Mouse (Mus musculus) liver, embryonic 14.5 days (tissue): ENCODE data around the gene A530016L24Rik. TPM values are rescaled to one million over a fixed set of nuclear protein-coding genes. Genes with fewer than 3 reads are reported as not detected.
A peak's percentile ranks its signal among the peaks of the same experiment; 100 is the strongest.

Experiments
- ATAC-seq: fragments of 200-750 bp; cut with Nextera tagmentation; 2 replicates; pipeline ENCODE4 v1.8.0; 2017; ENCODE audit warnings: moderate number of reproducible peaks, mild to moderate bottlenecking, moderate library complexity; ENCODE audit not compliant: insufficient read depth
- DNase-seq, 3 experiments: peaks; one replicate each; pipeline ENCODE4 v3.0.0-alpha.2; 2012 to 2013; ENCODE audit warnings: low read depth in 3 of 3, low spot score in 3 of 3
- H3K27ac ChIP-seq: fragments of 300-500 bp; sonication (generic); 2 replicates; pipeline ENCODE4 v1.5.1; 2014; ENCODE audit warnings: moderate library complexity, mild to moderate bottlenecking, control low read depth, inconsistent platforms
- H3K27me3 ChIP-seq: fragments of 300-500 bp; sonication (generic); 2 replicates; pipeline ENCODE4 v1.6.1; 2014; ENCODE audit warnings: mild to moderate bottlenecking, low read length, moderate library complexity; ENCODE audit not compliant: control insufficient read depth, insufficient read depth
- H3K36me3 ChIP-seq: fragments of 300-500 bp; sonication (generic); replicated peaks from 2 replicates; pipeline ENCODE4 v1.6.1; 2014; ENCODE audit warnings: low read depth; ENCODE audit not compliant: control insufficient read depth, insufficient read depth
- H3K4me1 ChIP-seq, 2 experiments: fragments of 200-500 bp in 1 of 2; fragments of 300-500 bp in 1 of 2; sonication (generic) in 1 of 2; replicated peaks; 2 replicates each; pipeline ENCODE4 v1.6.1; 2012 to 2014; ENCODE audit warnings: antibody characterized with exemption in 1 of 2, inconsistent platforms in 1 of 2, low read length in 1 of 2; ENCODE audit not compliant: control insufficient read depth in 2 of 2, insufficient read depth in 2 of 2
- H3K4me2 ChIP-seq: fragments of 300-500 bp; sonication (generic); 2 replicates; pipeline ENCODE4 v1.6.1; 2014; ENCODE audit warnings: low read depth, mild to moderate bottlenecking, control low read depth, moderate library complexity
- H3K4me3 ChIP-seq, 2 experiments: fragments of 200-500 bp in 1 of 2; fragments of 300-500 bp in 1 of 2; sonication (generic) in 1 of 2; 2 replicates each; pipeline ENCODE4 v1.5.1; 2012 to 2014; ENCODE audit warnings: low read depth in 2 of 2, low read length in 2 of 2, mild to moderate bottlenecking in 2 of 2, control low read depth in 1 of 2, inconsistent platforms in 1 of 2, moderate library complexity in 1 of 2; ENCODE audit not compliant: insufficient read depth in 1 of 2
- H3K9ac ChIP-seq: fragments of 300-500 bp; sonication (generic); replicated peaks from 2 replicates; pipeline ENCODE4 v1.6.1; 2014; ENCODE audit warnings: mild to moderate bottlenecking, control low read depth, moderate library complexity
- H3K9me3 ChIP-seq: fragments of 300-500 bp; sonication (generic); 2 replicates; pipeline ENCODE4 v1.6.1; 2016; ENCODE audit warnings: low read length, mixed read lengths; ENCODE audit not compliant: control insufficient read depth
- CTCF ChIP-seq: IDR thresholded peaks from 2 replicates; pipeline ENCODE4 v1.5.1; 2016; ENCODE audit warnings: antibody characterized with exemption, low read depth, control low read depth
- EP300 ChIP-seq: IDR thresholded peaks from 2 replicates; pipeline ENCODE4 v1.6.1; 2016; ENCODE audit warnings: antibody characterized with exemption, low read depth
- WGBS: fragments of 180-500 bp; shearing (Covaris S2); extraction: QIAGEN DNeasy Blood & Tissue Kit; methylation state at CpG from one replicate; pipeline ENCODE4 v1.1.7; 2014; ENCODE audit not compliant: insufficient replicate concordance; 5-methylcytosine and 5-hydroxymethylcytosine counted together
- polyA plus RNA-seq, 2 experiments: library from polyadenylated mRNA; depleted of rRNA in 1 of 2; stranded (reverse) in 1 of 2; unstranded in 1 of 2; fragments of >200 nt; fragmentation: Nextera tagmentation in 1 of 2; extraction: Ambion mirVana in 1 of 2; gene quantifications; 2 replicates each; pipeline versions ENCODE4 v1.2.1 to v1.2.3; 2012 to 2014

The A530016L24Rik gene
- polyA plus RNA-seq, 2 experiments: 0.02 to 0.06 TPM

DNA sequence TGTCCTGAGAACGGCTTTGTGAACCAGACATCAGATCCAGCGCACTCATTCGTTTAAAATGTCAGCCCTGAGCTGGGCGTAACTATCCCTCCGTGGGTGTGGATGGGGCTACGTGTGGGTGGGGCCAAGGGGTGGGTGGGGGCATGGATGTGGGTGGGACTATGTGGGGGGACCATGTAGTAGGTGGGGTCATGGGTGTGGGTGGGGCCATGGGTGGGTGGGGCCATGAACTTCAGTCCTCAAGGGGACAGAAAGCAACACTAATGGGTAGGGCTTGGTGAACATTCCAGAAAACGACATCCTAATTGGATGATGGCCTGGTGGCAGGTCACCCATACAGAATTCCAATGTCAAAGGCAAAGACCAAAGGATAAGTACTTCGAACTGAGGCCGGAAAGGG lies 54.7 kb downstream of the A530016L24Rik start:
- H3K9ac ChIP-seq: no peak overlapping the region
- no peaks in the 10 kb centered on the region for H3K27me3 ChIP-seq
- H3K4me1 ChIP-seq: peaks cover 0 to 2% of the 10 kb centered on the region in 2 experiments; a peak in 1 of 4 replicates
- TF ChIP-seq EP300 (no peak), CTCF (no peak)
- H3K36me3 ChIP-seq: no peaks in the 10 kb centered on the region
- 45% methylated on average over 9 of the region's 9 CpGs for WGBS
- H3K27ac ChIP-seq: no peak overlapping the region
- H3K4me2 ChIP-seq: no peak overlapping the region
- DNase-seq (no peak), ATAC-seq (no peak)
- no peaks in the 10 kb centered on the region for H3K9me3 ChIP-seq
- H3K4me3 ChIP-seq: no peak overlapping the region

DNA sequence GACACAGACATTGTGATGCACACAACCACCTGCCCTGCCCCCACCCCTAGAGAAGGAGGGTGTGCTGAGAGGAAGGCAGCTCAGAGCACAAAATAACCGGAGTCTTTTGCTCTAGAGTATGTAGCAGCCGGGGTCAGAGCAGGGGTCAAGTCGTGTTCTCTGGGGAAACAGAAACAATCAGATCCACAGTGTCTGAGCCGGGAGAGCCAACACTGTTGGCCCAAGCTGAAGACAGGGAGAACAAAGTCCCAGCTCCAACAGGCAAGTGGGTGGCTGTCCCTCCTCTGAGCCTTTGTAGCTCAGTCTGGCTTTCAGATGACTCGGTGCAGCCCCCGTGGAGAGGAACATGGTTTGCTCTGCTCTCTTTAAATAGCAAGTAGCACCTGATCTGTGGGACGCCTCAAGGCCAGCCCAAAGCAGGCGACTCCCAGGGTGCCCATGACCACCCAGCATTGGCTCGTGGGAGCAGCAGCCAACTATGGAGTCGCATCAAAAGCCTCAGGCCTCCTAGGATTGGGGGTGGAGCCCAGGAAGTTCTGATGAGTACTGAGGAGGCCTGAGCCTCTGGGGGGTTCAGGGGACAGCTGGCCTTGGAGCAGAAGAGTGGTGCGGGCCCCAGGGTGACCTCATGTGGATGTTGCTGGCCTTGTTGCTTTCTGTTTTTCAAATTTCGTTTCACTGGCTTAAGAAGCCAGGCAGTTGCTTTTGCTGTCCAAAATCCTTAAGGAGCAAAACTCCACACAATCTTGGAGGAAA lies 55.9 kb downstream of the A530016L24Rik start:
- no peak for DNase-seq
- no peak overlapping the region for H3K9ac ChIP-seq
- no peaks in the 10 kb centered on the region for H3K9me3 ChIP-seq
- no peak overlapping the region for H3K27ac ChIP-seq
- WGBS: 39% methylated on average over 12 of the region's 12 CpGs
- H3K36me3 ChIP-seq: no peaks in the 10 kb centered on the region
- no peak overlapping the region for H3K4me3 ChIP-seq
- TF ChIP-seq EP300 (no peak), CTCF (no peak)
- ATAC-seq: no peak
- H3K4me2 ChIP-seq: no peak overlapping the region
- peaks cover 0 to 2% of the 10 kb centered on the region in 2 experiments; a peak in 1 of 4 replicates for H3K4me1 ChIP-seq
- no peaks in the 10 kb centered on the region for H3K27me3 ChIP-seq

DNA sequence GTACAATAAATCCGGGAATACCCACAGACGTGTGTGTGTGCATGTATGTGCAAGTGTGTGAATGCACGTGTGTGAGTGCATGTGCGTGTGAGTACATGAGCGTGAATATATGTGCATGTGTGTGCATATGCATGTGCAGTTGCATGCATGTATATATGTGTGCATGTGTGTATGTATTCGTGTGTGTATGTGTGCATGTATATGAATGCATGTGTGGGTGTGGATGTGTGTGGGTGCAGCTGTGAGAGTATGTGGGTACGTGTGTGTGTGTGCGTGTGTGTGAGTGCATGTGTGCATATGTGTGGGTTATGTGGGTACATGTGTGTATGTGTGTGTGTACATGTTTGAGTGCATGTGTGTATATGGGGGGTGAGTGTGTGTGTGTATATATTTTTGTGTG lies 56.9 kb downstream of the A530016L24Rik start:
- ATAC-seq (no peak), DNase-seq (no peak)
- H3K4me1 ChIP-seq: peaks cover 0 to 2% of the 10 kb centered on the region in 2 experiments; a peak in 1 of 4 replicates
- H3K27me3 ChIP-seq: no peaks in the 10 kb centered on the region
- no peak overlapping the region for H3K27ac ChIP-seq
- H3K36me3 ChIP-seq: no peaks in the 10 kb centered on the region
- H3K4me3 ChIP-seq: no peak overlapping the region
- TF ChIP-seq EP300 (no peak), CTCF (no peak)
- no peaks in the 10 kb centered on the region for H3K9me3 ChIP-seq
- H3K9ac ChIP-seq: no peak overlapping the region
- no peak overlapping the region for H3K4me2 ChIP-seq
- 69% methylated on average over 8 of the region's 8 CpGs for WGBS

DNA sequence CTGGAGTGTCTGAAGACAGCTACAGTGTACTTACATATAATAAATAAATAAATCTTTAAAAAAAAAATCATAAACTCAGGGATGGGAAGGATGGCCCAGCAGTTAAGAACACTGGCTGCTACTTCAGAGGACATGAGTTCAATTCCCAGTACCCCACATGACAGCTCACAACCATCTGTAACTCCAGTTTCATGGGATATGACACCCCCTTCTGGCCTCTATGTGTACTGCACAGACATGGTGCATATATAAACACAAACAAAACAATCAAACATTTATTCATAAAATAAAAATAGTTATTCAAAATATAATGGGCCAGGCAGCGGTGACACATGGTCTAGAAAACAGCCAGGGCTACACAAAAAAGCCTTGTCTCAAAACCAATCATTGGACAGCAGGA lies 60.0 kb downstream of the A530016L24Rik start:
- Histone ChIP-seq H3K36me3 (no peaks in the 10 kb centered on the region), H3K4me1 (no peaks in the 10 kb centered on the region), H3K4me3 (no peak overlapping the region), H3K9me3 (no peaks in the 10 kb centered on the region), H3K27me3 (no peaks in the 10 kb centered on the region), H3K9ac (no peak overlapping the region), H3K27ac (no peak overlapping the region), H3K4me2 (no peak overlapping the region)
- ATAC-seq (no peak), DNase-seq (no peak)
- TF ChIP-seq CTCF: peak; percentile 17; the same call in 1 of the 2 replicates
- TF ChIP-seq EP300: no peak
- WGBS: 68% methylated on average over 1 of the region's 1 CpGs

Other genes with a start within 250 kb of the A530016L24Rik start
- gene Tmem179, start 27.3 kb downstream of the A530016L24Rik start, polyA plus RNA-seq (2012; rRNA removed): 0.02 and 0.09 TPM in 2 replicates
- 0.05 and 0.08 TPM in 2 replicates for gene Tmem179, start 27.3 kb downstream of the A530016L24Rik start, polyA plus RNA-seq (2014; fragmentation: Nextera tagmentation; extraction: Ambion mirVana)
- gene Inf2, start 99.3 kb downstream of the A530016L24Rik start, polyA plus RNA-seq (2012; rRNA removed): 4.8 and 6.2 TPM in 2 replicates
- 2.0 and 2.1 TPM in 2 replicates for gene Inf2, start 99.3 kb downstream of the A530016L24Rik start, polyA plus RNA-seq (2014; fragmentation: Nextera tagmentation; extraction: Ambion mirVana)
- gene Adssl1, start 130.6 kb downstream of the A530016L24Rik start, polyA plus RNA-seq (2012; rRNA removed): 3.7 and 5.4 TPM in 2 replicates
- 7.6 and 8.5 TPM in 2 replicates for gene Adssl1, start 130.6 kb downstream of the A530016L24Rik start, polyA plus RNA-seq (2014; fragmentation: Nextera tagmentation; extraction: Ambion mirVana)
- gene Siva1, start 155.2 kb downstream of the A530016L24Rik start, polyA plus RNA-seq (2012; rRNA removed): 64.0 and 70.6 TPM in 2 replicates
- 157 and 165 TPM in 2 replicates for gene Siva1, start 155.2 kb downstream of the A530016L24Rik start, polyA plus RNA-seq (2014; fragmentation: Nextera tagmentation; extraction: Ambion mirVana)
- 33.6 and 41.2 TPM in 2 replicates for gene Akt1, start 185.4 kb downstream of the A530016L24Rik start, polyA plus RNA-seq (2012; rRNA removed)
- 9.9 and 17.2 TPM in 2 replicates for gene Akt1, start 185.4 kb downstream of the A530016L24Rik start, polyA plus RNA-seq (2014; fragmentation: Nextera tagmentation; extraction: Ambion mirVana)
- gene Zbtb42, start 189.4 kb downstream of the A530016L24Rik start, polyA plus RNA-seq (2012; rRNA removed): 0.69 and 0.74 TPM in 2 replicates
- gene Zbtb42, start 189.4 kb downstream of the A530016L24Rik start, polyA plus RNA-seq (2014; fragmentation: Nextera tagmentation; extraction: Ambion mirVana): 0.64 and 1.1 TPM in 2 replicates
- gene Cep170b, start 231.0 kb downstream of the A530016L24Rik start, polyA plus RNA-seq (2012; rRNA removed): 3.4 and 4.2 TPM in 2 replicates
- gene Cep170b, start 231.0 kb downstream of the A530016L24Rik start, polyA plus RNA-seq (2014; fragmentation: Nextera tagmentation; extraction: Ambion mirVana): 1.9 and 2.6 TPM in 2 replicates